Mouse (Mus musculus) liver, embryonic 11.5 days (tissue): Measurements from ENCODE around the gene Asxl2. TPM values are rescaled to one million over a fixed set of nuclear protein-coding genes. Genes with fewer than 3 reads are reported as not detected.
"Not testable (repeated sequence)": the region's sequence is repeated elsewhere in the genome, so short reads cannot be mapped to it uniquely, and the experiment has no call there.

ENCODE experiments used
- ATAC-seq: fragments of 200-750 bp; cut with Nextera tagmentation; replicated peaks from 2 replicates; pipeline ENCODE4 v1.8.0; 2017; ENCODE audit warnings: moderate number of reproducible peaks, mild to moderate bottlenecking, moderate TSS enrichment, moderate library complexity; ENCODE audit not compliant: low FRiP score
- DNase-seq: peaks from one replicate; pipeline ENCODE4 v3.0.0-alpha.2; 2017; ENCODE audit warnings: low spot score
- H3K27ac ChIP-seq: fragments of 300-500 bp; sonication (generic); 2 replicates; pipeline ENCODE4 v1.5.1; 2014; ENCODE audit warnings: mild to moderate bottlenecking, low read depth, low read length, control low read depth
- H3K27me3 ChIP-seq: fragments of 300-500 bp; sonication (generic); replicated peaks from 2 replicates; pipeline ENCODE4 v1.6.1; 2014; ENCODE audit warnings: low read length, mixed read lengths; ENCODE audit not compliant: control insufficient read depth, insufficient read depth
- H3K36me3 ChIP-seq: fragments of 300-500 bp; sonication (generic); 2 replicates; pipeline ENCODE4 v1.6.1; 2014; ENCODE audit warnings: mild to moderate bottlenecking, low read length, moderate library complexity, mixed read lengths; ENCODE audit not compliant: control insufficient read depth, insufficient read depth
- H3K4me1 ChIP-seq: fragments of 300-500 bp; sonication (generic); replicated peaks from 2 replicates; pipeline ENCODE4 v1.6.1; 2014; ENCODE audit warnings: low read length, mixed read lengths; ENCODE audit not compliant: control insufficient read depth, insufficient read depth
- H3K4me2 ChIP-seq: fragments of 300-500 bp; sonication (generic); 2 replicates; pipeline ENCODE4 v1.6.1; 2014; ENCODE audit warnings: mild to moderate bottlenecking, control low read depth, moderate library complexity
- H3K4me3 ChIP-seq: fragments of 300-500 bp; sonication (generic); 2 replicates; pipeline ENCODE4 v1.5.1; 2014; ENCODE audit warnings: low read depth, low read length, control low read depth
- H3K9ac ChIP-seq: fragments of 300-500 bp; sonication (generic); 2 replicates; pipeline ENCODE4 v1.6.1; 2014; ENCODE audit warnings: low read depth, low read length, control low read depth
- H3K9me3 ChIP-seq: fragments of 300-500 bp; sonication (generic); 2 replicates; pipeline ENCODE4 v1.6.1; 2016; ENCODE audit warnings: low read length, inconsistent platforms, mixed read lengths; ENCODE audit not compliant: control insufficient read depth
- WGBS: fragments of 180-500 bp; shearing (Covaris S2); extraction: QIAGEN DNeasy Blood & Tissue Kit; methylation state at CpG from one replicate; pipeline ENCODE4 v1.1.7; 2014; 5-methylcytosine and 5-hydroxymethylcytosine counted together
- polyA plus RNA-seq: library from polyadenylated mRNA; unstranded; fragments of >200 nt; fragmentation: Nextera tagmentation; extraction: Ambion mirVana; gene quantifications from 2 replicates; pipeline ENCODE4 v1.2.1, GENCODE M21; 2014

Asxl2 gene
- polyA plus RNA-seq, 1 experiment from 2014 or later: 21.4 TPM

- no peak overlapping the region for H3K9ac ChIP-seq
- no peaks in the 10 kb centered on the region for H3K36me3 ChIP-seq
- ATAC-seq (peak; percentile 77), DNase-seq (peak; percentile 65)
- H3K4me3 ChIP-seq: no peak overlapping the region
- H3K9me3 ChIP-seq: no peaks in the 10 kb centered on the region
- no peak overlapping the region for H3K4me2 ChIP-seq
- no peaks in the 10 kb centered on the region for H3K4me1 ChIP-seq
- H3K27me3 ChIP-seq: no peaks in the 10 kb centered on the region
- no peak overlapping the region for H3K27ac ChIP-seq
- WGBS: 29% methylated on average over 12 of the region's 12 CpGs
These were observed 35.9 kb upstream of the Asxl2 start for GRCm38 (mm10) chr12:3390577-3391262.

- WGBS: 65% methylated on average over 1 of the region's 1 CpGs
- Histone ChIP-seq H3K27ac (no peak overlapping the region), H3K9me3 (no peaks in the 10 kb centered on the region), H3K4me3 (no peak overlapping the region), H3K9ac (no peak overlapping the region), H3K36me3 (no peaks in the 10 kb centered on the region), H3K27me3 (no peaks in the 10 kb centered on the region), H3K4me1 (no peaks in the 10 kb centered on the region), H3K4me2 (no peak overlapping the region)
- no peak for DNase-seq
- no peak for ATAC-seq
These were observed 35.4 kb upstream of the Asxl2 start for GRCm38 (mm10) chr12:3391276-3391675.

GRCm38 (mm10) chr12:3393140-3393539, 33.5 kb upstream of the Asxl2 start:
- DNase-seq (no peak), ATAC-seq (no peak)
- no peak overlapping the region for H3K4me2 ChIP-seq
- no peaks in the 10 kb centered on the region for H3K36me3 ChIP-seq
- H3K9me3 ChIP-seq: no peaks in the 10 kb centered on the region
- H3K4me1 ChIP-seq: no peaks in the 10 kb centered on the region
- H3K27me3 ChIP-seq: no peaks in the 10 kb centered on the region
- H3K9ac ChIP-seq: no peak overlapping the region
- H3K27ac ChIP-seq: no peak overlapping the region
- 77% methylated on average over 4 of the region's 4 CpGs for WGBS
- no peak overlapping the region for H3K4me3 ChIP-seq

- no peak overlapping the region for H3K9ac ChIP-seq
- H3K4me3 ChIP-seq: no peak overlapping the region
- no peak overlapping the region for H3K27ac ChIP-seq
- H3K4me1 ChIP-seq: no peaks in the 10 kb centered on the region
- H3K36me3 ChIP-seq: no peaks in the 10 kb centered on the region
- no peak overlapping the region for H3K4me2 ChIP-seq
- no peak for DNase-seq
- no peaks in the 10 kb centered on the region for H3K9me3 ChIP-seq
- no peaks in the 10 kb centered on the region for H3K27me3 ChIP-seq
- 89% methylated on average over 8 of the region's 8 CpGs for WGBS
- no peak for ATAC-seq
These were observed 29.7 kb upstream of the Asxl2 start for GRCm38 (mm10) chr12:3396931-3397330.

GRCm38 (mm10) chr12:3405662-3406061, 21.0 kb upstream of the Asxl2 start:
- not testable (repeated sequence) for H3K27me3 ChIP-seq, ATAC-seq, H3K4me2 ChIP-seq, H3K27ac ChIP-seq, H3K9ac ChIP-seq, DNase-seq, H3K4me1 ChIP-seq, H3K36me3 ChIP-seq, H3K4me3 ChIP-seq, H3K9me3 ChIP-seq
- WGBS: 92% methylated on average over 3 of the region's 3 CpGs

GRCm38 (mm10) chr12:3406585-3406984, 20.1 kb upstream of the Asxl2 start:
- 93% methylated on average over 6 of the region's 6 CpGs for WGBS
- DNase-seq (no peak), ATAC-seq (no peak)
- H3K4me2 ChIP-seq: no peak overlapping the region
- no peaks in the 10 kb centered on the region for H3K4me1 ChIP-seq
- H3K27ac ChIP-seq: no peak overlapping the region
- no peak overlapping the region for H3K4me3 ChIP-seq
- peaks cover 8% of the 10 kb centered on the region; the same call in 1 of the 2 replicates for H3K36me3 ChIP-seq
- no peaks in the 10 kb centered on the region for H3K9me3 ChIP-seq
- H3K27me3 ChIP-seq: no peaks in the 10 kb centered on the region
- no peak overlapping the region for H3K9ac ChIP-seq

- H3K4me2 ChIP-seq: no peak overlapping the region
- H3K27ac ChIP-seq: no peak overlapping the region
- no peaks in the 10 kb centered on the region for H3K27me3 ChIP-seq
- 87% methylated on average over 4 of the region's 4 CpGs for WGBS
- peaks cover 15% of the 10 kb centered on the region for H3K36me3 ChIP-seq
- DNase-seq: no peak
- no peak overlapping the region for H3K9ac ChIP-seq
- H3K4me1 ChIP-seq: no peaks in the 10 kb centered on the region
- no peaks in the 10 kb centered on the region for H3K9me3 ChIP-seq
- ATAC-seq: no peak
- no peak overlapping the region for H3K4me3 ChIP-seq
These were observed 11.7 kb upstream of the Asxl2 start for GRCm38 (mm10) chr12:3414956-3415355.

- ATAC-seq: no peak
- WGBS: 88% methylated on average over 3 of the region's 3 CpGs
- Histone ChIP-seq H3K4me2 (no peak overlapping the region), H3K36me3 (peaks cover 19% of the 10 kb centered on the region), H3K9me3 (no peaks in the 10 kb centered on the region), H3K27ac (no peak overlapping the region), H3K27me3 (no peaks in the 10 kb centered on the region), H3K4me3 (no peak overlapping the region), H3K9ac (no peak overlapping the region), H3K4me1 (no peaks in the 10 kb centered on the region)
- no peak for DNase-seq
These were observed 7.9 kb upstream of the Asxl2 start for GRCm38 (mm10) chr12:3418761-3419160.

- Histone ChIP-seq H3K4me3 (no peak overlapping the region), H3K9ac (no peak overlapping the region), H3K27me3 (no peaks in the 10 kb centered on the region), H3K27ac (no peak overlapping the region), H3K4me2 (no peak overlapping the region), H3K4me1 (peaks cover 6% of the 10 kb centered on the region; the same call in 1 of the 2 replicates), H3K36me3 (peaks cover 19% of the 10 kb centered on the region), H3K9me3 (no peaks in the 10 kb centered on the region)
- ATAC-seq (no peak), DNase-seq (no peak)
- whole genome bisulfite sequencing: 61% methylated on average over 2 of the region's 2 CpGs
These were observed 6.1 kb upstream of the Asxl2 start for GRCm38 (mm10) chr12:3420519-3420918.
